Mouse (Mus musculus): ENCODE data around the gene 2210016L21Rik.
A peak's percentile ranks its signal among the peaks of the same experiment; 100 is the strongest.
"Not testable (repeated sequence)": the region's sequence is repeated elsewhere in the genome, so short reads cannot be mapped to it uniquely, and the experiment has no call there.

Gene 2210016L21Rik

GRCm38 (mm10) chr5:114942074-114942765 lies at the start of gene 2210016L21Rik:
Gene 2210016L21Rik (plus strand): TSS chr5:114942158.
- peak; percentile 66 for DNase-seq (ENCODE audit: low spot score)

DNA sequence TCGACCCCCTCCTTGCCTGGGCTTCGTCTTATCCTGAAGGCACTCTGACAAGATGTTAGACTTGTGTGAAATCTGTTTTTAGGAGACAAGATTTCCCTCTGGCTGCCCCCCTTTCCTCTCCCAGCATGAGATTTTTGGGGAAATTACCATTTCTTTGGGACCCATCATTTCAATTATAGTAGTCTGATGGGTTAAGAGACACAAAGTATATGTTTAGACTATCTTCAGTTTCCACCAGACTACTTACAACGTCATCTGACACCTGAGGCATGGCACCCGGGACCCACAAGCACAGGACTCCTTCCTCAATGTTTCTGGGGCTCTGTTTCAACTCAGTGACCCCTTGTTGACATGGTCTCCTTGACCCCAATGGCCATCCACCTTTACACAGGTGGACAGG lies 46.4 kb upstream of the 2210016L21Rik start:
- DNase-seq (ENCODE audit: low spot score): no peak

DNA sequence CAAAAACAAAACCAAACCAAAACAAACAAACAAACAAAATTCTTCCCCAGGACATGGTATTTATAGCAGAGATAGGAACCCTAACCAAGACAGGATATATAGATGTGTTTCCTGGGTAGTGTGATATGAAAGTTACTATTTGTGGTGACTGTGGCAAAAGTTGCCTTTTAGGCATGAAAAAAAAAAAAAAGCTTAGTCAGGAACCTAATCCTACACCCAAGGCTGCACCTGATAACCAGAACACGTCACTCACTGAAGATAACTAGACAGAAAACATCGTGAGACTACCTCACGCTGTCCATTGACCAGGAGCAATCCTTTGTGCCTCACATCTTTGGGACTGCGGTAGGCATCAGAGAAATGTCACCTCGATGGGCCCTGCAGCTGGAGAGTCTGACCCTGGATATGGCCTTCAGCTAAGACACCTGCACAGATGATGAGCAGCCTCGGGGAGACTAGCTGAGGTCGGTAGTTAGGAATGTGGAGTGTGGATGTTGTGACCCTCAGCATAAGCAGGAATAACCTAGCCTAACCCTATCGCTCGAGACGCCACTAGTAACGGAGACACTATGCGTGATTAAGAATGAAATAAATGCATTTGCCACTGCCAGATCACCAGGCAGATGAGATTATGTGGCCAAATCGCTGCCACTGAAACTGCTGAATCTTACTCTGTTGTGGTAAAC lies 45.1 kb upstream of the 2210016L21Rik start, which contains the start of gene Oasl2:
Gene Oasl2, plus strand, starts transcription at position 249 of the 686 bp plus-strand sequence.
- DNase-seq (ENCODE audit: low spot score): no peak

DNA sequence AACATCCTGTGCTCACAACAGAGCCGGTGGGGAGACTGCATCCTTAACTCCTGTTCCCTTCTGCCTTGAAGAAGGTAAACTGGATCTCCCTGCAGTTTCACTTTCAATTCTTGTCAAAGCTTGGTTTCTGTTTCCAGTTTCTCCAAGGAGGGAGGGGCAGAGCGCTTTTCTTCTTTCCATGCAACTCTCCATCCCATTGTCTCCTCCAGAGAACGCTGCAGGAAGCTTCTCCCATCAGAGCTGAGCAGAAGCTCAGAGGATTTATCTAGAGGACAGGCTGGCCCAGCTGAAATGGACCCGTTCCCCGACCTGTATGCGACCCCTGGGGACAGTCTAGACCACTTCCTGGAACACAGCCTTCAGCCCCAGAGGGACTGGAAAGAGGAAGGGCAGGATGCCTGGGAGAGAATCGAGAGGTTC lies 44.6 kb upstream of the 2210016L21Rik start:
- peak; percentile 26 for DNase-seq (ENCODE audit: low spot score)

GRCm38 (mm10) chr5:114898857-114899256 lies 43.1 kb upstream of the 2210016L21Rik start:
- DNase-seq (ENCODE audit: low spot score): no peak

DNA sequence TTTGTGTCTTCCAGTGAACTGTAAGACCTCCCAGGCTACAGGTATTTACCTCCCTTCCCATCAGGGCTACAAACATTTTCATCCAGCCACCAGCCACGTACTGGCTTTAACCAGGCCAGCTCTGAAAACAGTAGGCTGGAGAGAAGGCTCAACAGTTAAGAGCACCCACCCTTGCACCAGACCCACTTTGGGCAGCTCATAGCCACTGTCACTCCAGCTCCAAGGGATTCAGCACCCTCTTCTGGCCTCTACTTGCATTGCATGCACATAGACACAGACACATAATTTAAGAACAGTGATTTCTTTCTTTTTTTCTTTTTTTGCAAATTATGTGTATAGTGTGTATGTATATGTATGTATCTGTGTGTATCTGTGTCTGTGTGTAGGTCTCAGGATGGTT lies 39.5 kb upstream of the 2210016L21Rik start:
- peak; percentile 29 for DNase-seq (ENCODE audit: low spot score)

DNA sequence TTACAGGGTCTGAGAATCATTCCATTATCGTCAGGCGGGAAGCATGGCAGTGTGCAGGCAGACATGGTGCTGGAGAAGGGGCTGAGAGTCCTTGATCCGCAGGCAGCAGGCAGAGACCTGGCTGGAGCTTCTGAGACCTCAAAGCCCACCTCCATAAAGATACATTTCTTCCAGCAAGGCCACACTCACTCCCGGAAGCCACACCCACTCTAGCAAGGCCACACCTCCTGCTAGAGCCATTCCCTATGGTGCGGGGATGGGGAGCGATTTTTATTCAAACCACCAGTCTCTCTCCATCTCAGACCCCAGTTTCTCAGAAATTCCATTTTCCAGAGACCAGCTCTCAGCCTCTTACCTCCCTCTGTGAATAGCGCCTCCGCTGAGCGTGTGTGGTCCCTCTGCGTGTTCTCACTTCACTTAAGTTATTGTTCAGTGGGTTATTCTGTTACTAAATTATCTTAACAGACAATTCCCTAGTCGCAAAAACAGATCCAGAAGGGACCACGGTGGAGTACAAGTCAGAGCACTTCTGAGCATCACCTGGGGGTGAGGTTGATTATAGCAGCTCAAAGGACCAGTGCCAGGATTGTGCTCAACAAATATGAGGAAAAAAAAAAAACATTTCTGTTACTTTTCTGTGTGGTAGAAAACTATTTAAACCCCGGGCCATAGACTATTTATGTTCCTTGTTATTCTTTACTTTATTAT lies 33.2 kb upstream of the 2210016L21Rik start:
- no peak for DNase-seq (ENCODE audit: low spot score)

DNA sequence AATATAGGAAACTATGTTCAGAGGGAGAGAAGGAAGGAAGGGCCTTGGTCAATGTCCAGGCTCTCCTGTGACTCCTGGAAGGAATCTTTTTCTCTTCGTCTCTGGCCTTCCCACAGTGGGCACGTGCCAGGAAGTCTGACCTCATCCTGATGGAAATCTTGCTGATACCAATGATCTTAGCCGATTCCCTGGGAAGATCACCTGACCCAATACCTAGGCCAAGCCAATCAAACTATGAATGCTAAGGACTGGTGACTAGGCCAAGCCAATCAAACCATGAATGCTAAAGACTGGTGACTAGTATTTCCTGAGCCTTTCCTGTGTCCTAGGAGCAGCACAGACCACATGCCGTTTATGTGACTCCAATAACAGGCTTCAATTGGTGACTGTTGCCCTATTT lies 28.3 kb upstream of the 2210016L21Rik start:
- no peak for DNase-seq (ENCODE audit: low spot score)

DNA sequence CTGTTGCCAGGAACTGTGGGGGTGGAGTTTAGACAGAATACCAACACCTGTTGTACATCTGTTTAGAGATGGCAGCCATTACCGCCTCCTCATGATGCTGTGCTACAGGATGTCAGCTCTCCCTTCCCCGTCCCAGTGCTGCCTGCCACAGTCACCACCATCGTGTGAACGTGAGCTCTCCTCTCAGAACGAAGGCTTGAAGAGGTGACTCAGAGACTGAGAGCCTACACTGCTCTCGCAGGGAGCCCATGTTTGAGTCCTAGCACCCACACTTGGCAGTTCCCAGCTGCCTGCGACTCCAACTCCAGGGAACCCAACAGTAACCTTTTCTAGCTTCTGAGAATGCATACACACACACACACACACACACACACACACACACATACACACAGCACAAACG lies 27.1 kb upstream of the 2210016L21Rik start:
- no peak for DNase-seq (ENCODE audit: low spot score)

GRCm38 (mm10) chr5:114915854-114916253 lies 26.1 kb upstream of the 2210016L21Rik start:
- DNase-seq (ENCODE audit: low spot score): no peak

- DNase-seq (ENCODE audit: low spot score): no peak
Observed at GRCm38 (mm10) chr5:114916777-114917176, 25.2 kb upstream of the 2210016L21Rik start.

DNA sequence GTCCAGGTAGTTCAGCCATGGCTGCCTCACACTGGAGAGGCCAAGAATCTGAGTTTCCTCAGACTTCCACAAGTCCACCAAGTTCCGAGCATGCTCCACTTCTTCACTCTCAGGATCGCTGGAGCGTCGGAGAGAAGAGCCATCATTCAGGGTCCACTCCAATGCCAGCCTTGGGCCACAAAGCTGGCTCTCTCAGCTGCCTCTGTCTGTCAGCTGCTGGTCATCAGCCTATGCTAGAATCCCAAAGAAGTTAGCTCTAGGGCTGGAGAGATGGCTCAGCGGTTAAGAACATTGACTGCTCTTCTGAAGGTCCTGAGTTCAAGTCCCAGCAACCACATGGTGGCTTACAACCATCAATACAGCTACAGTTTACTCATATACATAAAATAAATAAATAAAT lies 24.6 kb upstream of the 2210016L21Rik start:
- DNase-seq (ENCODE audit: low spot score): not testable (repeated sequence)

DNA sequence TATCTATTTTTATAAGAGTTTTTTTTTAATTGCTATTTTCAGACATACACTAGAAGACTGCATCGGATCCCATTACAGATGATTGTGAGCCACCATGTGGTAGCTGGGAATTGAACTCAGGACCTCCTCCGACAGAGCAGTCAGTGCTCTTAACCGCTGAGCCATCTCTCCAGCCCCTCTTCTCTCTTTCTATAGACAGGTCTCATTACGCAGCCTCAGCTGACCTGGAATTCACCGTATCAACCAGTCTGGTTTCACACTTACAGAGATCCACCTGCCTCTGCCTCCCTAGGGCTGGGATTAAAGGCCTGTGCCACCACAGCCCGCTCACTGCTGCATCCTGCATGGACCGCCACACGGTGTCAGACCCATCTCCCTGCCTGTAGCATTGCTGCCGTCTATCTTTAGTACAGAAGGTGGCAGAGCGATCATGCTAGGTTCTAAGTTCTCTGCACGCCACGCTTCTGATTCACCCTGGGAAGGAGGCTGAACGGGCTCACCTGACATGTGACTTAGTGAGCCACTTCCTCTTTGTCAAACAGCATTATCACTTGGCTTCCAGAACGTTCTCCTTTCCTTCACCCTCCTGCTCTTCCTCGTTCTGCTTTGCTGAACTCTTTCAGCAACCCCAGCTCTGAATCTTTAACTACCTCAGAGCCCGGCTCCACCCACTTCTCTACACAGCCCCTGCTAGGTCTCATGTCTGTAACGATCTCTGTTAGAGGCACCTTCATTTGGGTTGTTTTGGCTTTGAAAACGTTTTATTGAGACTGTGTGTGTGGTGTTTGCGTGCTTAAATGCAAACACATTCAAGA lies 20.2 kb upstream of the 2210016L21Rik start:
- no peak for DNase-seq (ENCODE audit: low spot score)

- DNase-seq (ENCODE audit: low spot score): no peak
Observed at GRCm38 (mm10) chr5:114922366-114922731, 19.6 kb upstream of the 2210016L21Rik start.

DNA sequence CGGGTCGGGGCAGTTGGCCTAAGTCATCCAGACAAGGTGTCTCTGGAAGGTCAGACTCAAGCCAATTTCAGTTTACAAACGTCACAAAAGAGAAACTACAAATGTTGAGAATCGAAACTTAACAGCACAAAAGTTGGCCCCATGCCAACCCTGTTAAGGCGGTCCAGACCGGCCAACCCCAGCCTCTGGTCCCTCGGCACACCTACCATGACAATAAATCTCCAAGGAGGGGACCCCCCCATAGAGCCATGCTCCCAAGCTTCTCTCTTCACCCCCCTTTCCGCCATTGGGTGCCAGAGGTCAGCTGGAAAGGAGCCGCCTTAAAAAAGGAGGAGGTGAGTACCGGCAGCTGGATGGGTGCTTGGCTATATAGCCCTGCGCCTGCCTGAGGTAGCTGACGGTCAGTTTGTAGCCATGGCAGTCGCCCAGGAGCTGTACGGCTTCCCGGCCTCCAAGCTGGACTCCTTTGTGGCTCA lies 18.9 kb upstream of the 2210016L21Rik start, which contains the start of gene Oasl1:
Gene Oasl1, plus strand, starts transcription at position 243 of the 476 bp plus-strand sequence.
- DNase-seq (ENCODE audit: low spot score): peak; percentile 48

DNA sequence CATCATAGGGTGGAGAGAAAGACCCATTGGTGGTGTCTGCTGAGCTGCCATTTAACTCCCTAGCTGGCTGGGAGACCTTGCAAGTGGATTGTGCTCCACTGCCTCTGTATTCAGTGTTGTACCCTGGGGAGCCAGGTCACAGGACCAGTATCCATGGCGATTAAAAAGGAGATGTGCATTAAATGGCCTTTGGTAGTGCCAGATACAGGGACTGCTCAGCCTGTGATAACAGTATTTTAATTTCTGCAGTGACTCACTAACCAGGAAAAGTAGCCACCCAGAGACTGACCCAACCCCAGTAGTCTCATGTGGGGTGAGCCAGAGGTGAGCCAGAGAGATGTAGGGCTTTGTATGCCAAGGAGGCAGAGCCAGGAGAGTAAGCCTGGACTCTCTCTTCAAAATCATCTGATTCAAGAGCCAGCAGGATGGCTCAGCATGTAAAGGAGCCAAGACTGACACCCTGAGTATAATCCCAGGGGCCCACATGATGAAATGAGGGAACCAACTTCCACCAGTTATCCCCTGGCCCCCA lies 15.7 kb upstream of the 2210016L21Rik start:
- no peak for DNase-seq (ENCODE audit: low spot score)

- DNase-seq (ENCODE audit: low spot score): no peak
Observed at GRCm38 (mm10) chr5:114926753-114927152, 15.2 kb upstream of the 2210016L21Rik start.

DNA sequence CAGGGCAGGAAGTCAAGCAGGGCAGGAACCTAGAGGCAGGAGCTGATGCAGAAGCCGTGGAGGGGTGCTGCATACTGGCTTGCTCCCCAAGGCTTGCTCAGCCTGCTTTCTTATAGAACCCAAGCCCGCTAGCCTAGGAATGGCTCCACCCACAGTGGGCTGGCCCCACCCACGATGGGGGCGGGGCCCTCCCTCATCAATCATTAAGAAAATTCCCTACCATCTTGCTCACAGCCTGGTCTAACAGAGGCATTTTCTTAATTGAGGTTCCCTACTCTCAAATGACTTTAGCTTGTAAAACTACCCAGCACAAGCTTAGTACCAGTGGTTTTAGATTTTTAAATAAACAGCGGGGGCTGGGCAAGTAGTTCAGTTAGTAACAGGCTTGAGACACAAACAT lies 10.3 kb upstream of the 2210016L21Rik start:
- no peak for DNase-seq (ENCODE audit: low spot score)

DNA sequence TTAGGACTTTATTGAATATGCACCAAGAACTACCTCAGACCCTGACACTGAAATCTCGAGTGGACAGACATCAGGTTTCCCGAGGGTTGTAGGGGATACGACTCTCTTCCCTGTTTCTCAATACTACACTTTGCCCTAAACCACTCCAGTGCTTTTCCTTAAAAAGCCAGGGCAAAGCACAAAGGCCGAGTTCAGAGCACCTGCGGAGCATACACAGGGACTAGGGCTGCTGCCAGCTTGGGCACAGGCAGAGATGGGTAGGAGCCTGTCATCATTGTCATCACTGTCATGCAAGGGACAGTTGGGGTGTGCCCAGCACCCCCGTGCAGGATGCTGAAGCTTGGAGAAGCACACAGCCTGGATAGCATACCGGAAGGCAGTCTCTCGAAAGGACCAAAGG lies 8.8 kb upstream of the 2210016L21Rik start:
- DNase-seq (ENCODE audit: low spot score): no peak

DNA sequence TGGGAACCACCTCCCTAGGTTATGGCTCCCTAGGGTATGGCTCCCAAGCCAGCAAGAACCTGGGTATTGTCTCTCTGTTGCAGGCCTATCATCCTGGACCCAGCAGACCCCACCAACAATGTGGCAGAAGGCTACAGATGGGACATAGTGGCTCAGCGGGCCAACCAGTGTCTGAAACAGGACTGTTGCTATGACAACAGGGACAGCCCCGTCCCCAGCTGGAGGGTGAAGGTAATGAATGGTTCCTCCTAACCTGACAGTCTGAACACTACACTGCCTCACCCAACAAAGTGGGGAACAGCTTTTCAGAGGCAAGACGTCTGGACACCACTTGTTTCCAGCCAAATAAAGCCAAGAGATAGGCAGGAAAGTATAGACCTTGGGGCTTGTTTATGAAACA lies 6.1 kb upstream of the 2210016L21Rik start:
- DNase-seq (ENCODE audit: low spot score): no peak

- DNase-seq (ENCODE audit: low spot score): not testable (repeated sequence)
Observed at GRCm38 (mm10) chr5:114941138-114941537, 820 bp upstream of the 2210016L21Rik start.

GRCm38 (mm10) chr5:114942766-114943130 lies 790 bp downstream of the 2210016L21Rik start:
- no peak for DNase-seq (ENCODE audit: low spot score)
